Mouse (Mus musculus) c-Kit-positive CD71-positive TER-119-negative erythroid progenitor cells, embryonic 14.5 days (primary cell): Measurements from ENCODE around the gene Cmtm3.

ENCODE experiments used
- DNase-seq: peaks from one replicate; pipeline ENCODE4 v3.0.0-alpha.2; 2013; ENCODE audit warnings: low read depth

Cmtm3 gene

DNA sequence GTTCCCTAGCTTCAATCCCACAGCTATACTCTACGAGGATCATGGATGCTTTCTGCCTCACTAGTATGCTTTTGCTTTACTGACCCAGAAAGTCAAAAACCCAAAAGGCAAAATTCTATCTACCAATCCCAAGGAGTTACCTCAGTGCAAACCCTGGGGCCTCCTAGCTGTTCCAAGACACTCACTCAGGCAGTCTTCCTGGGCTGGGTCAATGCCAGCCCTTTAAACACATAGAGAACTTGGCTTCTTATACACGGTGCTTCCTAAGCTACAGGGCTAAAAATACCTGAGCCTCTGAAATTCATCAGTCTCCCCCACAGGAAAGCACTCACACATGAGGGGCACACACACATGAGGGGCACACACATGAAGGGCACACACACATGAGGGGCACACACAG is 44.1 kb downstream of the Cmtm3 start:
- no peak for DNase-seq

DNA sequence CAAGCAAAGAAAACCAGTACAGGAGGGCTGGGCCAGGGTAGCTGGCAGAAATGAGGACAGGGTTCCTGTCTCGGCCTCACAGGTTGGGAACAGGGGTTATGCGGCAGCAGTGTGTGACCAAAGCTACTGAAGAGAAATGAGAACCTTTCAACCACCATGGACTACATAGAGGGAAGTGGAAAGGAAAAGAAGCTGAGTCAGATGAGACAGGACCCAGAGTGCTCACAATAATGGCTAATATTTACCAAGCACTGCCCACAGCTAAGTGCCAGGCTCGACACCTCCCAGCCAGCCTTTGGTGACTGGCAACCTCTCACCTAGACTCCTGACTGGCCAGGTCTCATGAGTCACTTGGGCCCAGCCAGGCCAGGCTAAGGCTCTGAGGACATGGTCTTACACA is 44.8 kb downstream of the Cmtm3 start:
- no peak for DNase-seq

DNA sequence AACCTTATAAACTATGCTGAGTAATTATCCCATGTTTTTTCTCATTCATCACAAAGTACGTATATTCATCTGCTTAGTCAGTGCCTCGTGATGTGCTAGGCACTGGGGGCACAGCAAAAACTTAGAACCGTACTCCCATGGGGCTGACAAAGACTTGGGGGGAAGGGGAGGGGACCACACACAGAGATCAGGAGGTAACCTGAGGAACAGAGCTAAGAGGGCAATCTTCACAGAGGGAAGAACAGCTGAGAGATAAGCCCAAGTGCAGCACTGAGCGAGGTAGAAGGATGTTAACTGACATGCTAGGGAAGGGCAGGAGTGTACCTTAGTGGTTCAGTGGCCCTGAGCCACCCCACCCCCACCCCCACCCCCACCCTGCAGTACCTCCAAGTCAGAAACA is 47.5 kb downstream of the Cmtm3 start:
- DNase-seq: no peak

DNA sequence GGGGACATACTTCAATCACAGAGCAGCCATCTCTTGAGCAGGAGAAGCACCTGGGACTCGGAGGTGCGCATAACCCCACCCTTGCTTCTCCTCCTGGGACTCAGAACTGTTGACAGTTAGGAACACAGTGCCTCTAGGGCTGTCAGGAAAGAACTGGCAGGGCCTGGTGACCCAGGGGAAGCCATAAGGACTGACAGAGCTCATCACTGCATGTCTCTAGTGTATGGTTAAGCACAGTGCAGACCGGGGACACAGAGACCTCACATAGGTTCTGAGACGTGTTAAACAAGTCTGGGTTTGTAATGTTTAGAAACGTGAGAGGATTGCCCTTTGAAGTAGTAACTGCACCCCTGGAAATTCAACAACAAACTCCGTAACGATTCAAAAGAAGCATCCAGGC is 48.3 kb downstream of the Cmtm3 start:
- no peak for DNase-seq

DNA sequence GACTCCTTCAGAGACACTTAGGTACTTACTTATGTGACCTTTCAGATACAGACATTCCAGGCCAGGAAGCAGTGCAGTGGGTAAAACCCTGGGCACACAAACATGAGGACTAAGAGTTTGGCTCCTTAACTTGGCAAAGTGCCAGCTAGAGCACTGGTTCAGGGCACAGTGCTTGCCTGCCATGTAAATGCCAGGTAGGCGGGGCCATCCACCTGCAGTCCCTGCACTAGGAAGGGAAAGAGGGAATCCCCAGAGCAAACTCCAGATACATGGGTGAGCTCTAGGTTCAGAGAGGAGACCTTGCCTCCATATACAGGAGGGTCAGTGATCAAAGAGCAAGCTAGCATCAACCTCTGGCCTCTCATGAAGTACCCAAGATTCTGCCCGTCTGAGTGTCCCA is 48.8 kb downstream of the Cmtm3 start:
- no peak for DNase-seq

DNA sequence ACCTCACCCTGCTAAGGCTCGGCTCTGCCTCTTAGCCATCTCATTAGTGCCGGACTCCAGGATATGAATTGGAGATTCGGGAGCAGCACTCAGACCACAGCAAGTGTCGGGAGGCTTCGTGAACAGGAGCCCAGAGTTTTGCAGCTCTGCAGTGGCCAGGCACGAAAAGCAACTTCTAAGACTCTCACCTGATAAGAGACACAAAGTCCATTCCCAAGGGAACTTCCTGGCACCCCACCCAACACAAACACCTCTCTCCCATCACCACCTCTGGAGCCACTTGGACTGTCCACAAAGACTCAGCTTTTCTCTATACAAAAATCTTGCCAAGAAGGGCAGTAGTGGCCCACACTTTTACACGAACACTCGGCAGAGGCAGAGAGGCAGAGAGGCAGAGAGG is 51.0 kb downstream of the Cmtm3 start:
- DNase-seq: no peak

DNA sequence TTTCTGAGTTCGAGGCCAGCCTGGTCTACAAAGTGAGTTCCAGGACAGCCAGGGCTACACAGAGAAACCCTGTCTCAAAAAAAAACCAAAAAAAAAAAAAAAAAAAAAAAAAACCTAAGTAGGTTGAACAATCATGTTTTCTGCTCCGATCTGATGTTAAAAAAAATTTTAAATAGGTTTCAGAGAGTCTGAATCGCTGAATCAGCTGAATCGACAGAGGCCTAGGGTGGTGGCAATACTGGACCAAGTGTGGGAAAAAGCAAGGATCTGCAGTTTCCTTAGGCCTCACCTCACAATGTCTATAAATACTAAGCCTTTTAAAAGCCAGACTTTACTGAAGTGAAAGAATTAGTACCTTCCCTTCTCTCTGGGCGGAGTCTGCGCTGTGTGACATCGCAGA is 53.9 kb downstream of the Cmtm3 start:
- no peak for DNase-seq

DNA sequence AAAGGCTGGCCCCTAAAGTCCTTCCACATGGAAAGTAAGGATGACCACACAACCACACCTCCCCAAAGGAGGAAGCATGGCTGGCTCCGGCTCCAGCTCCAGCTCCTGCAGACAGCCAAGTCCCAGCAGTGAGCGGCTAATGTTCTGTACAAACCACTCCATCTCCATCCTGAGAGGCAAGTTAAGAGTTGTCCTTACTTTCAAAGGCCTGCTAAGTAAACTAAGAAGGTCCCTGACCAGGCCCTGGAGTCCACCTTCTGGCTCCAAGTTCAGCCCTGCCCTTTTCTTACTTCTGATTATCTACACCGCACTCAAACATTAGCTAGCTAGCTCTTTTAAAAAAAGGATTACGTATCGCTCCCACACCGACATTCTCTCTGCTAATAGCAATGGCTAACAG is 54.6 kb downstream of the Cmtm3 start:
- no peak for DNase-seq

DNA sequence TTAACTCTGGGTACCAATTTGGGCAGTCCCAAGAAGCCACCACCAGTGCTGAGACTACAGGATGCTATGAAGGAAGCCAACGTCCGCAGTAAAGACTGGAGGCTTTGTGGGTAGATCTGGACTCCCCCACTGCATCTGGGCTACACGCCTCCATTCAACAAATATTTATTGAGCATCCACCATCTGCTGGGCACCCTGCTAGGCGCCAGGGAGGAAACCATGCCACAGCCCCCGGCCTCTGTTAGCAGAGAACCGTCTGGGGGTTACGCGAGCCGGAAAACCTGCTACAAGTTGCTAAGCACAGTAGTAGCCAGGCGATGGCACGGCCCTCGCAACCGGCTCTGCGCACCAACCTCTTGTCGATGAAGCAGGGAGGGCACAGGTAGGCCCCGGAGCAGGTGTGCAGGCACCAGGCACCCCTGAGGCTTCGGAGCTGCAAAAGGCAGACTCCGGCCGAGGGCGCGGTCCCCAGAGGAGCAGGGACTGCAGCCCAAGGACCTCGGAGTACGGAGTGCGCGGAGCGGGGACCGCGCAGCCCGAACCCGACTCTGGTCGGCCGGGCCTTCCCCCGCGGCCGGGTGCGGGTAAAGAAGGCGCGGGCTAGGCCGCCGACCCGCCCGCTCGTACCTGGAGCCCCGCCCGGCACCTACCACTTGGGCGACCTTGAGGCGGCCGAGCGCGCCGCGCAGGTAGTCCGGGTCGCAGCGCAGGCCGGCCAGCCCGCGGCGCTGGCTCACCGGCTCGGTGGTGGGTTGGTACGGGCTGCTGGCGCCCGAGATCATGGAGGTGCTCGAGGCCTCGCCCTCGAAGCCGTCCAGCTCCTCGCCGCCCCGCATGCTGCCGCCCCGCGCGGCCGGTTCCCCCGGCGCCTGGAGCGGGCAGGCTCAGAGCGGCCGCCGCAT is 55.8 kb downstream of the Cmtm3 start:
- no peak for DNase-seq

DNA sequence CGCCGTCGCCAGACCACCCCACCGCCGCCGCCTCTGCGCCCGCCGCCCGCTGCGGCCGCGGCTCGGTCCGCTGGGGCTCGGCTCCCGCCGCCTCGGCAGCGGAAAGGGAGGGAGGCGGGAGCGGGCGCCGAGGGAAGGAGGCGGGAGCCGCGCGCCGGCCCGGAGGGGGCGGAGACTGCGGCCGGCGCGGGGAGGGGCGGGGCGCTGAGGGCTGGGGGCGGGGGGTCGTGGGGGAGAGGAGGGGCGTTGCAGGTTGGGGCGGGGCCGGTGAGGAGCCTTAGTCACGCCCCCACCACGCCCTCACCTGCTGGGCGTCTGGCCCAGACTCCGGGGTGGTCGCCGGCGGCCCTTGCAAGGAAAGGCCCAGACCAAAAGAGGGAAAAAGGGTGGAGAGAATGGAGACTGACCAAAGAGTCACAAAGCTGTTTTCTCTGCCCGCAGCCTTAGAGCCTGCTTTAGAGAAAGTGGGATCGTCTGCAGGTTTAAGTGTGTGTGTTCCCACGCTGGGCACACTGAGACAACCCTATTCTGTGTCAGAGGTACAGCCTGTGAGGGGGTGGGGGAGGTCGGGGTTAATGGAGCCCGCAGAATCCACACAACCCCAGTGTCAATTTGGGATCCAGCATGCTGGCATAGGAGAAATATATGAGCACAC is 56.6 kb downstream of the Cmtm3 start, which contains the start of gene Cmtm4:
Gene Cmtm4, minus strand, starts transcription at position 105 of the 655 bp plus-strand sequence.
- peak; percentile 15 for DNase-seq
